Mouse (Mus musculus) 416B (cell line): ENCODE data around the gene Kcnd3.

Experiments
- DNase-seq: peaks from one replicate; pipeline ENCODE4 v3.0.0; 2011; ENCODE audit warnings: low read depth

Kcnd3 gene

GRCm38 (mm10) chr3:105655031-105655585 lies 203.0 kb downstream of the Kcnd3 start:
- no peak for DNase-seq

- no peak for DNase-seq
These were observed 208.4 kb downstream of the Kcnd3 start for GRCm38 (mm10) chr3:105660530-105660929.

GRCm38 (mm10) chr3:105663043-105663442 lies 210.9 kb downstream of the Kcnd3 start:
- DNase-seq = no peak

- DNase-seq = no peak
These were observed 213.1 kb downstream of the Kcnd3 start for GRCm38 (mm10) chr3:105665105-105665765.

- no peak for DNase-seq
These were observed 214.9 kb downstream of the Kcnd3 start for GRCm38 (mm10) chr3:105666996-105667523.

GRCm38 (mm10) chr3:105668161-105668560 lies 216.0 kb downstream of the Kcnd3 start:
- no peak for DNase-seq

- no peak for DNase-seq
These were observed 217.6 kb downstream of the Kcnd3 start for GRCm38 (mm10) chr3:105669776-105670175.

GRCm38 (mm10) chr3:105670801-105671200 lies 218.7 kb downstream of the Kcnd3 start:
- DNase-seq = no peak

- DNase-seq = peak; percentile 91
These were observed 222.6 kb downstream of the Kcnd3 start for GRCm38 (mm10) chr3:105674595-105675218.

- peak; percentile 58 for DNase-seq
These were observed 223.8 kb downstream of the Kcnd3 start for GRCm38 (mm10) chr3:105675932-105676331.

GRCm38 (mm10) chr3:105680346-105680745 lies 228.2 kb downstream of the Kcnd3 start:
- no peak for DNase-seq

GRCm38 (mm10) chr3:105686394-105687323 lies 234.5 kb downstream of the Kcnd3 start:
- DNase-seq = peak; percentile 55

GRCm38 (mm10) chr3:105687324-105688060 lies 235.4 kb downstream of the Kcnd3 start, which contains the start of gene Ddx20:
TSS of gene Ddx20 (minus strand) at chr3:105687574.
- peak; percentile 99 for DNase-seq

- peak; percentile 37 for DNase-seq
These were observed 236.4 kb downstream of the Kcnd3 start for GRCm38 (mm10) chr3:105688536-105688935.

GRCm38 (mm10) chr3:105693327-105694080 lies 241.4 kb downstream of the Kcnd3 start:
- no peak for DNase-seq

GRCm38 (mm10) chr3:105695476-105696386 lies 243.6 kb downstream of the Kcnd3 start:
- DNase-seq = no peak

- DNase-seq = no peak
These were observed 244.4 kb downstream of the Kcnd3 start for GRCm38 (mm10) chr3:105696387-105697147.

- DNase-seq = no peak
These were observed 245.0 kb downstream of the Kcnd3 start for GRCm38 (mm10) chr3:105697148-105697441.

- DNase-seq = no peak
These were observed 246.2 kb downstream of the Kcnd3 start for GRCm38 (mm10) chr3:105698311-105698710.
